9 mouse cellular contexts compared by ENCODE assay signal in the genomic region with DNA sequence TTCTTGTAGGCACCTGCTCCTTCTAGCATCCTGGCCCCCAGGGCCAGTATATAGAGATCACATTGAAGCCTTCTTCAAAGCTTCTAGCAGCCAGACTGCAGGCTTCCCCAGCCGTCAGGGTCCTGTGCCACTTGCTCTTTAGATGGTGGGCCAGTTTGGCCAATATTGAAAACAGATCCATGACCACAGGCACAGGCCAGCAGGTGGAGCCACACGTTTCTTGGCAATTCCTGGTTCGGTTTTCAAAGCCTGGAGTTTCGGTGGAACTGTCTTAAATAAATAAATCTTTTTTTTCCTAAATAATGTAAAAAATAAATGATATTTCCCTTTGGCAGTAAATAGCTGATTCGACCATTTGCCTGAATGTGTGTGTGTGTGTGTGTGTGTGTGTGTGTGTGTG.
DNase-seq lines count a peak whose midpoint lies in the region; TF ChIP-seq lines count a peak whose summit lies in the region.
"Had no signal": no experiment of that assay in that cellular context is flagged by ENCODE, and none has a peak within 500 bp of the region (broad histone marks: within the 10 kb centered on the region; RNA-seq: fewer than 3 reads in every experiment).

No protein-coding gene starts in this region.

- H3K4me1 ChIP-seq in embryonic fibroblast, embryonic 13.5 days (ENCODE audit: control insufficient read depth, insufficient read depth, low read length), result peaks cover 3% of the 10 kb centered on the region; the same call in 1 of the 2 replicates

- peak; percentile 54; the same call in 1 of the 2 replicates for TF ChIP-seq CTCF in embryonic fibroblast, embryonic 13.5 days (IDR thresholded peaks at IDR 0.05; ENCODE audit: borderline replicate concordance, insufficient read depth, low read length)

- no peak overlapping the region for H3K4me3 ChIP-seq in embryonic fibroblast, embryonic 13.5 days (ENCODE audit: insufficient read depth, low read length)
- H3K4me3 ChIP-seq: megakaryocyte, embryonic 14.5 days had no signal

- H3K27ac ChIP-seq in embryonic fibroblast, embryonic 13.5 days (ENCODE audit: insufficient read depth, low read length), result no peak overlapping the region

- no peak for TF ChIP-seq POLR2A in embryonic fibroblast, embryonic 13.5 days (IDR thresholded peaks at IDR 0.05; ENCODE audit: low read depth, low read length)

- peak; percentile 32 for DNase-seq in gastrocnemius, adult 18-20 months (ENCODE audit: low spot score)
- DNase-seq in gastrocnemius, postnatal 25 days, result no peak
- peak; percentile 34 for DNase-seq in thymus, postnatal 4 days
- no peak for DNase-seq in thymus, postnatal 36 days
- peak; percentile 70 for DNase-seq in left cerebral cortex, postnatal 4 days
- DNase-seq in retina, postnatal 1 day, result peak; percentile 28
- DNase-seq in Muller cell, postnatal 12 days (ENCODE audit: inconsistent ontology term), result no peak

- intact Hi-C loops in left cerebral cortex, postnatal 4 days (cut with DNase I), result loop anchor here (10.0 kb wide), 1 partner anchor 172 kb away; a partner anchor contains a TSS

Comparison
In these comparisons a context has a peak if more than half of its experiments do, and no peak if none do; other contexts are left out.
1. DNase-seq: peak in gastrocnemius, adult 18-20 months (single experiment), thymus, postnatal 4 days (single experiment), left cerebral cortex, postnatal 4 days (single experiment) and retina, postnatal 1 day (single experiment); none in gastrocnemius, postnatal 25 days (single experiment), thymus, postnatal 36 days (0 of 2) and Muller cell, postnatal 12 days (single experiment).